Mouse (Mus musculus): ENCODE data around the gene Gsta4. TPM values are rescaled to one million over a fixed set of nuclear protein-coding genes. Genes with fewer than 3 reads are reported as not detected.
"Not testable (repeated sequence)": the region's sequence is repeated elsewhere in the genome, so short reads cannot be mapped to it uniquely, and the experiment has no call there.

Gsta4 gene
- polyA plus RNA-seq, 1 experiment from 2014 or later: 58.1 TPM

- DNase-seq (ENCODE audit: low spot score): no peak
- H3K27me3 ChIP-seq (ENCODE audit: insufficient read depth, poor library complexity, severe bottlenecking): no peaks in the 10 kb centered on the region
- whole genome bisulfite sequencing: 72% methylated on average over 8 of the region's 8 CpGs
- no peak overlapping the region for H3K4me3 ChIP-seq
- H3K4me1 ChIP-seq (replicated peaks): peaks cover 7% of the 10 kb centered on the region; the same call in 1 of the 2 replicates
- no peak overlapping the region for H3K27ac ChIP-seq
- H3K36me3 ChIP-seq: no peaks in the 10 kb centered on the region
- H3K9me3 ChIP-seq: no peaks in the 10 kb centered on the region
Observed at GRCm38 (mm10) chr9:78222616-78223015, 40.0 kb downstream of the Gsta4 start.

DNA sequence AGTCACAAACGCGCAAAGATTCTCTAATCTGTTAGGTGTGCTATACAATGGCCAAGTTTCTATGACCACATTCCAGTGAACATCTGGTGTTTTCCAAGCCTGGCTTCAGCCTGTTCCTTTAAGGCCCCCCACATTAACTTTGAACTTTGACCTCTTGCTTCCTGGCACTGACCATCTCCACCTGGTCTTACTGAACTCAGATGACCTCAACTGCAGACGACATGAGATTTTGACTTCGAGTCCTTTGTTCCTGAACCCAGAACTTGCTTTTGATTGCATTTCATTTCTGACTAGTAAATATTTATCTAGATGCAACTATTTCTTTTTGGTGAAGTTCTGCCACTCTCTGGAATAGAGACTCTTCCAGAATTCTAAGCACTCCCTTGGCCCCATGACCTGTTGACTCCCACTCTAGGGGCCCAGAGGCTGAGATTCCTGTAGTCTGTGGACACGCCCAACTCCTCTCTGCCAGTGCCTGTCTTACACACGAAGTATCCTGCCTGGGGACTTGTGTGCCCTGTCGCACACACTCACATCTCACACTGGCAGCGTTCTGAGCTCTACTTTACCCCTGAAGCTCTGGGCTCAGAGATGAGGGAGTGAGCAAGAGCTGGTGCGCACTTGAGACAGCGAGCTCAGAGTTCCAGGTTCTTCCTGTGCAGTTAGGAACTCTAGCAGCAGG is 40.8 kb downstream of the Gsta4 start:
- no peaks in the 10 kb centered on the region for H3K27me3 ChIP-seq (ENCODE audit: insufficient read depth, poor library complexity, severe bottlenecking)
- 75% methylated on average over 10 of the region's 10 CpGs for WGBS
- peak; percentile 15 for DNase-seq (ENCODE audit: low spot score)

DNA sequence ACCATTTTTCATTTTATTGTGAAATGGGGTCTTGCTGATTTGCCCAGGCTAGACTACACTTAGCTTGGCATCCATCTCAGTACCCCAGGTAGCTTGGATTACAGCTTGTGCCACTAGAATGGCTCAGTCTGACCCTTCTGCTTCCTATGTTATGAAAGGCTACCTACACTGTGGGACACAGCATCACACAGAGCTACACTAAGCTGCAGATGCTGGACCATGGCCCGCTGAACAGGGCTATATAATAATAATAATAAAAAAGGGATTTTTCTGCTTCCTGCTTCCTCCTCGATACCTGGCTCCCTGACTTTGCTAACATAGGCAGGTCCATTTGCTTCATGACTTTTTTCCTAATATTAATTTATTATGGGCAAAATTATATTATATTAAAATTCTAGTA is 41.8 kb downstream of the Gsta4 start:
- DNase-seq (ENCODE audit: low spot score): no peak
- Histone ChIP-seq H3K27ac (no peak overlapping the region), H3K9me3 (no peaks in the 10 kb centered on the region), H3K4me1 (replicated peaks) (peaks cover 7% of the 10 kb centered on the region; the same call in 1 of the 2 replicates), H3K36me3 (no peaks in the 10 kb centered on the region), H3K27me3 (ENCODE audit: insufficient read depth, poor library complexity, severe bottlenecking) (no peaks in the 10 kb centered on the region), H3K4me3 (no peak overlapping the region)
- 90% methylated on average over 2 of the region's 2 CpGs for WGBS

More for the DNA sequence above, 40.8 kb downstream of the Gsta4 start:
- Histone ChIP-seq H3K36me3 (no peaks in the 10 kb centered on the region), H3K27ac (no peak overlapping the region), H3K4me3 (no peak overlapping the region), H3K9me3 (no peaks in the 10 kb centered on the region), H3K4me1 (replicated peaks) (peaks cover 7% of the 10 kb centered on the region; the same call in 1 of the 2 replicates)

DNA sequence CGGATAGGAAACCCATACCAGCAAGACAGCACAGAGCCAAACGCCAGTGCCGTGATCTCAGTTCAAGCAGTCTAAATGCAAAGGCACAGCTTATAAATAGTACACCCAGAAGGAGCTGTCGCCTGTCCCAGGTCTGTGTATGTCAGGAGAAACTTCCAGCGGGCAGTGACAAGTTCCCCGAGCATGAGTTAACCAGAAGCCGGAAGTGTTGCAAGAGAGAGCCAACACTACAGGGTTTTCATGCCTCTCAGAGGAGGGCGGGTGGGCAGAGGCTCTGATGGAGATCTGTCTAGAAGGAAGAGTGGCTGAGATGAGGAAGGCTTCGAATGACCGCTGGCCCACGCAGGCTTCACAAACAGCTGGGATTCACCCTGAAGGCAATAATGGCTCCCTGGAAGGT is 42.7 kb downstream of the Gsta4 start:
- Histone ChIP-seq H3K4me3 (no peak overlapping the region), H3K36me3 (no peaks in the 10 kb centered on the region), H3K4me1 (replicated peaks) (peaks cover 7% of the 10 kb centered on the region; the same call in 1 of the 2 replicates), H3K9me3 (no peaks in the 10 kb centered on the region), H3K27ac (no peak overlapping the region), H3K27me3 (ENCODE audit: insufficient read depth, poor library complexity, severe bottlenecking) (no peaks in the 10 kb centered on the region)
- WGBS: 86% methylated on average over 11 of the region's 11 CpGs
- DNase-seq (ENCODE audit: low spot score): no peak

DNA sequence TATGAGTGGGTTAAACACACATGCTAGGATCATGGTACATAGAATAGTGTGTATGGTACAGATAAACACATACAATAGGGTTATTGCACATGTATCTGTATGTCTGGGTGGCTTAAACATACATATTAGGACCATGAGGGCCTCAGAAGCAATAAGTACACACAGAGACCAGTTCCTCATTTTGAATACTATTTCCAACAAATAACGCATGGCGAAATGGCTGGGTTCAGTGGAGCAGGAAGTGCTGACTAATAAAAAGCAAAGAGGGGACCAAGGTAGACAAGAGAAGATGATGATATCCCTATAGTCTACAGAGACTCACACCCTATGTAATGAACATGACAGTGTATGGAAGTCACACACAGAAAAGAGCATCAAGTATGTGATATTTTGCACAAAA is 45.5 kb downstream of the Gsta4 start:
- no peak overlapping the region for H3K27ac ChIP-seq
- no peaks in the 10 kb centered on the region for H3K36me3 ChIP-seq
- H3K9me3 ChIP-seq: no peaks in the 10 kb centered on the region
- DNase-seq (ENCODE audit: low spot score): no peak
- H3K4me1 ChIP-seq (replicated peaks): peaks cover 7% of the 10 kb centered on the region; the same call in 1 of the 2 replicates
- H3K27me3 ChIP-seq (ENCODE audit: insufficient read depth, poor library complexity, severe bottlenecking): no peaks in the 10 kb centered on the region
- no peak overlapping the region for H3K4me3 ChIP-seq
- WGBS: 93% methylated on average over 2 of the region's 2 CpGs

GRCm38 (mm10) chr9:78229658-78230057 is 47.1 kb downstream of the Gsta4 start:
- not testable (repeated sequence) for H3K27me3 ChIP-seq (ENCODE audit: insufficient read depth, poor library complexity, severe bottlenecking); H3K27ac ChIP-seq; H3K4me1 ChIP-seq (replicated peaks); H3K9me3 ChIP-seq; DNase-seq (ENCODE audit: low spot score); H3K36me3 ChIP-seq; H3K4me3 ChIP-seq
- 77% methylated on average over 3 of the region's 3 CpGs for WGBS

DNA sequence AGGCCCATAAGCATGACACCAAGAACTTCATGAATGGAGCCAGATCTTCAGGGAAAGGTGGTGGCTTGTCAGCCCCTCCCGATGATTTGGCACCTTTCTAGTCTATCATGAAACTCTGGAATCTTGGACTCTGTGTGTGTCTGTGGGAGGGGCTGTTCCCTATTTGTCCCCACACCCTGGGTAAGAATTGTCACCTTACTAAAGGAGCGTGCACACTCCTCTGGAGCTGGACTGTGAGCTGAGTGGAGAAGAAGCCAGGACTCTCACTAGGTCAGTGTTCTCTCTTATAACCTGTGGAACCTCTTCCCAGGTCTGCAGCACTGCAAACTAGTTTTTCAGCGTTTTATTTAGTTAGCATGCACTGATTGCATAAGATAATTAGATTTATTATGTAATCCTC is 47.9 kb downstream of the Gsta4 start, which contains the start of gene Gsta1:
Gene Gsta1, plus strand, starts transcription at position 196 of the 400 bp plus-strand sequence.
- H3K36me3 ChIP-seq; H3K27me3 ChIP-seq (ENCODE audit: insufficient read depth, poor library complexity, severe bottlenecking); H3K4me3 ChIP-seq; H3K27ac ChIP-seq; H3K9me3 ChIP-seq; H3K4me1 ChIP-seq (replicated peaks); DNase-seq (ENCODE audit: low spot score): not testable (repeated sequence)
- 79% methylated on average over 3 of the region's 3 CpGs for WGBS

DNA sequence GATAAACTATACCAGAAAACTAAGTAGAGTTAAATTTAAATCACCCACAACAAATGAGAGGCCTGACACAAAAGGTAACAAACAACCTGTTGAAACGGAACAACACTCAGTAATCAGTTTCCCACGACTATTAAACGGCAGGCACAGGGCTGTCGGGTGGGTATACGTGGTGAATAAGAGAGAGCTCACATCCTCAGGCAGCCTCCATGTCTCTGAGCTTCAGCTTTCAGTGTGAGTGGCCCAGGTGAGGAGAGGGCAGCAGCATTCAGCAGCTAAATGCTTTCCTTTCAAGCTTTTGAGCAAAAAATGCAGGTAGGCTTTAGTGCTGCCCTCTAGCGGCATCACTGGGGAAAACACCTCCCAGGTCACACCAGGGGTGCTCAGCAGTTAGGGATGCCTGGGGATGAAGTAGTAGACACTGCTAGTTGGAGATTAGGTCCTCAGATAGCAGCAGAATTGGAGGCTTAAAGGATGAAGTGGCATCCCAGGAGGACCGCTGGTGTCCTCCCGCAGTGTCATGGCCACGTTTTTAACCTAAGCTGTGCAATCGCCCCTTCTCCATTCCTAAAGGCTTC is 50.6 kb downstream of the Gsta4 start:
- H3K36me3 ChIP-seq; H3K9me3 ChIP-seq; H3K4me3 ChIP-seq; H3K4me1 ChIP-seq (replicated peaks); DNase-seq (ENCODE audit: low spot score); H3K27me3 ChIP-seq (ENCODE audit: insufficient read depth, poor library complexity, severe bottlenecking); H3K27ac ChIP-seq: not testable (repeated sequence)
- no CpG with 5 or more reads among the region's 10 CpGs for WGBS

DNA sequence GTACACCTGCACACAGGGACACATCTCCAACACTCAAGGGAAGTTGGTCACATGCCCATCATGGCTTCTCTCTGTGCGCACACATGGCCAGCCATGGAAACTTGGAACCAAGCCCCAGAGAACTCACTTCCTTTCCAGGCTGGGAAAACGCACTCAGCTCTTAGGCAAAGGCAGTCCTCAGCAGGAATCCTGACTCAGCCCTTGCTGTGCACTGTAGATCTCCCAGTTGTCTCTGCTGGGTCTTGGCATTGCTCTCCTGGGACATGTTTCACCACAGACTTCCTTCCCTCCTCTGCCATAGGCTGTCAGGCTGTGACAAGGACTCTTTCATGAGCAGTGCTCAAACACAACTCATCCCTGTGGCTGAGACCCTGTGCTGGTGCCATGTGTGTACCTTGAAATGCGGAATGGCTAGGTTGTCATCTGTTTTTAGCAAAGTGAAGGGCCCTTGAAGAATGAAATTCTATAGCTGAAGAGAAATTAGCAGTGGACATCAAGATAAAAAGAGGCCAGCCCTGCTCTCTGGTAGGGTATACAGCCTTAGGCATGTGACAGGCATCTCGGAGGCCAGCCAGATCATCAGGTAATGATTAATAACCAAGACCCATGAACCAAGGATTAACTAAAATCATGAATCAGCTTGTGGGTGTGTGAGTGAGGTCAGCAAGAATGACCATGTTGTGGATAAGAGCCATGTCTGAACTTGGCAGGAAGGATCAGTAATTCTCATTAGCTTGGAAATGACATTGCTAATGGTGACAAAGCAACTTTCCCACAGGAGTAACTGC is 73.3 kb downstream of the Gsta4 start:
- not testable (repeated sequence) for H3K4me1 ChIP-seq (replicated peaks); H3K27ac ChIP-seq; H3K9me3 ChIP-seq; DNase-seq (ENCODE audit: low spot score); H3K27me3 ChIP-seq (ENCODE audit: insufficient read depth, poor library complexity, severe bottlenecking); H3K36me3 ChIP-seq; H3K4me3 ChIP-seq
- WGBS: 78% methylated on average over 4 of the region's 4 CpGs

DNA sequence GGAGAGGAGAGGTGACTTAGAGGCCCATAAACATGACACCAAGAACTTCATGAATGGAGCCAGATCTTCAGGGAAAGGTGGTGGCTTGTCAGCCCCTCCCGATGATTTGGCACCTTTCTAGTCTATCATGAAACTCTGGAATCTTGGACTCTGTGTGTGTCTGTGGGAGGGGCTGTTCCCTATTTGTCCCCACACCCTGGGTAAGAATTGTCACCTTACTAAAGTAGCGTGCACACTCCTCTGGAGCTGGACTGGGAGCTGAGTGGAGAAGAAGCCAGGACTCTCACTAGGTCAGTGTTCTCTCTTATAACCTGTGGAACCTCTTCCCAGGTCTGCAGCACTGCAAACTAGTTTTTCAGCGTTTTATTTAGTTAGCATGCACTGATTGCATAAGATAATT is 74.3 kb downstream of the Gsta4 start, which contains the start of gene Gm3776:
Gene Gm3776, plus strand, starts transcription at position 216 of the 400 bp plus-strand sequence.
- H3K4me3 ChIP-seq; DNase-seq (ENCODE audit: low spot score); H3K27ac ChIP-seq; H3K4me1 ChIP-seq (replicated peaks); H3K27me3 ChIP-seq (ENCODE audit: insufficient read depth, poor library complexity, severe bottlenecking); H3K9me3 ChIP-seq; H3K36me3 ChIP-seq: not testable (repeated sequence)
- 83% methylated on average over 2 of the region's 3 CpGs for WGBS

Other genes starting within 250 kb of the Gsta4 start
- gene Gcm1, start 130.8 kb upstream of the Gsta4 start, polyA plus RNA-seq (2016; fragmentation: Nextera tagmentation; extraction: Ambion mirVana): 0.21 TPM in 1 of 2 replicates, not detected in the other
- gene Fbxo9, start 73.7 kb upstream of the Gsta4 start, polyA plus RNA-seq (2016; fragmentation: Nextera tagmentation; extraction: Ambion mirVana): 25.0 and 27.8 TPM in 2 replicates
- gene Ick, start 73.6 kb upstream of the Gsta4 start, polyA plus RNA-seq (2016; fragmentation: Nextera tagmentation; extraction: Ambion mirVana): 37.7 and 39.1 TPM in 2 replicates
- not detected in 2 replicates for gene Gsta1, start 47.9 kb downstream of the Gsta4 start, polyA plus RNA-seq (2016; fragmentation: Nextera tagmentation; extraction: Ambion mirVana)
- gene Gm3776, start 74.4 kb downstream of the Gsta4 start, polyA plus RNA-seq (2016; fragmentation: Nextera tagmentation; extraction: Ambion mirVana): not detected in 2 replicates
- gene Gm10639, start 107.1 kb downstream of the Gsta4 start, polyA plus RNA-seq (2016; fragmentation: Nextera tagmentation; extraction: Ambion mirVana): not detected in 2 replicates
- not detected in 2 replicates for gene Omt2a, start 132.0 kb downstream of the Gsta4 start, polyA plus RNA-seq (2016; fragmentation: Nextera tagmentation; extraction: Ambion mirVana)
- not detected in 2 replicates for gene Omt2b, start 144.8 kb downstream of the Gsta4 start, polyA plus RNA-seq (2016; fragmentation: Nextera tagmentation; extraction: Ambion mirVana)
- gene Gsta2, start 173.0 kb downstream of the Gsta4 start, polyA plus RNA-seq (2016; fragmentation: Nextera tagmentation; extraction: Ambion mirVana): not detected in 2 replicates
- gene Dppa5a, start 185.4 kb downstream of the Gsta4 start, polyA plus RNA-seq (2016; fragmentation: Nextera tagmentation; extraction: Ambion mirVana): 0.37 and 0.54 TPM in 2 replicates
- 1.6 and 2.8 TPM in 2 replicates for gene Ooep, start 196.0 kb downstream of the Gsta4 start, polyA plus RNA-seq (2016; fragmentation: Nextera tagmentation; extraction: Ambion mirVana)
- 0.10 and 0.21 TPM in 2 replicates for gene Ddx43, start 213.0 kb downstream of the Gsta4 start, polyA plus RNA-seq (2016; fragmentation: Nextera tagmentation; extraction: Ambion mirVana)

Measured in hindbrain, embryonic 10.5 days (tissue).